Mouse (Mus musculus) embryo, embryonic 10 days (tissue): ENCODE measurements around the gene Ctnnd2.

Experiments used
- DNase-seq: peaks from one replicate; pipeline ENCODE4 v3.0.0-alpha.2; 2015; ENCODE audit warnings: low spot score

Gene Ctnnd2

DNA sequence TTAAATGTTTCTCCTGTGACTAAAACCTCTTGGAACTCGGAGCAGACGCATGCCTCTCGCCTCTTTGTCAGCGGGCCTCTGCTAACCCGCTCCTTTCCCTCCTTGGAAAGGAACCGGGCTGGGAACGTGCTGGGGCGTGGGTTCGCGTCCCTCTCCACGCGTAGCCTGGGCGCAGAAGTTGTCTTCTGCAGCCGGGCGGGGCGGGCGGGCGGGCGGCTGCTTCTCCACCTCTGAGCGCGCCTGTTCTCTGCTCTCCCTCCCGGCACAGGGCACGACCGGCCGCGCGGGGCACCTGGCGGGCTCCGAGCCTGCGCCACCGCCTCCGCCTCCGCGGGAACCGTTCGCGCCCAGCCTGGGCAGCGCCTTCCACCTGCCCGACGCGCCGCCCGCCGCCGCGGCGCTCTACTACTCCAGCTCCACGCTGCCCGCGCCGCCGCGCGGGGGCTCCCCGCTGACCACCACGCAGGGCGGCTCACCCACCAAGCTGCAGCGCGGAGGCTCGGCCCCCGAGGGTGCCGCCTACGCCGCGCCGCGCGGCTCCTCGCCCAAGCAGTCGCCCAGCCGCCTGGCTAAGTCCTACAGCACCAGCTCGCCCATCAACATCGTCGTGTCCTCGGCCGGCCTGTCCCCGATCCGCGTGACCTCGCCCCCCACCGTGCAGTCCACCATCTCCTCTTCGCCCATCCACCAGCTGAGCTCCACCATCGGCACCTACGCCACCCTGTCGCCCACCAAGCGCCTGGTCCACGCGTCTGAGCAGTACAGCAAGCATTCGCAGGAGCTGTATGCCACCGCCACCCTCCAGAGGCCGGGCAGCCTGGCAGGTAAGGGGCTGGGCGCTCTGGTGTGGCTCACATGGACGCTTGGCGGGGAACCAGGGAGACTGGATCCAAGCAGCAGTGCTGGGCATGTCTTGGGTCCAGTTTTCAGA lies 474.4 kb downstream of the Ctnnd2 start:
- peak; percentile 33 for DNase-seq

DNA sequence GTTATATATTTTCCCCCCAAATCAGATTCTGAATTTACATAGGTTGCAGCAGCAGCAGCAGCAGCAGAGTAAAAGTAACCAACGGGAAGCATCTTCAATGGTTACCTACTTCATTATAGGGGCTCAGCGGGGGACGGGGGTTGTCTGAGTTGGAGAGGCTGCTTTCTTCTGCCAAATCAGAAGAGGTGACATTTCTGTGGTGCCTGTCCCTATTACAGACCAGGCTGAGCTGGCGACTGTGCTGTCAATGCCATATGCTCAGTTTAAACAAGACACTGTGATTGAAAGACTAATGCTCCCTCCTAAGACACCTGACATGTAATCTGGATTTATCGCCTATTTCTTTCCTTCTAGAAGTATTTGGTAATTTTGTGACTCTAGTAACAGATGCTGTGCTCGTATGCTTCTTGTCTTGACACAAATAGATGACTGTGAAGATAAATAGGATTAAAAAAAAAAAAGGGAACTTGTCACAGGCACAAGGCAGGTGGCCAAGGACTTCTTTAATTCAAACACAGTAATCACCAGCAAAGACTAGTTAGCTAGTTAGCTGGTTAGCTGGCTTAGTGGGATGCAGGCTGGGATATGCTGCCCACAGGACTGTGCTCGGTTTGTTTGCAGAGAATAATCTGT lies 475.4 kb downstream of the Ctnnd2 start:
- no peak for DNase-seq

DNA sequence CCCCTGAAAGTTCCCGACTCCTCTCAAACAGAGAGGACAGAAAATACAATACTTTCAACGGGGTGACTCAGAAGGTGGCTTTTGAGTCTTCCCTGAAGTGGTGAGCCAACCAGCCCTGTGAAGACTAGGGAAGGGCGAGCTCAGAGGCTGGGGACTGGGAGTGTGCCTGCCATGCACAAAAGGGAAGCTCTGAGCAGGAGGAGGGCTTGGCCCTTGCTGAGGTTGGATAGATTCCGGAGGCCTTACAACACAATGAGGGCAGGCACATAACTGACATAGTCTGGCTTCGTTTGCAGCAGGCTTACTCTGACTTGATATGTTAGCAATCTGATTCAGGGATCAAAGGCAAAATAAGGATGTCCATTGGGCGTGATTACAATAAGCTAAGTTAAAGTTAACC lies 477.6 kb downstream of the Ctnnd2 start:
- no peak for DNase-seq

DNA sequence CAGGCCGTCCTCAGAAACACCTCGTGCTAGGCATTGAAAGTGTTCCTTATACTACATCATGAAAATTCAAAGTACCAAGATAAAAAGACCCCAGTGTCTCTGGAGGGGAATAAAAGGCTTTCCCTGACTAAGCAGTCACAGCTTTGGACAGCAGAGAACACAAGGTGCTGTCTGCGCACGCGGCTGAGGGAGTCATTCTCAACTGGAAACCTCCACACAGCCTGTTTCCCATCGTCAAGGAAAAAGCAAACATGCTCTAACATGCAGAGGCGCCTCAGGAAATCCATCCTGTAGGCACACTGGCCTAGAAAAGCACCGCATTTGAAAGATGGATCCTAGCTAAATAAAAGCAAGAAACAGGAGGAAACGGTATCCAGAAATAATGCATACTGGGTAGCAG lies 483.0 kb downstream of the Ctnnd2 start:
- DNase-seq: no peak

DNA sequence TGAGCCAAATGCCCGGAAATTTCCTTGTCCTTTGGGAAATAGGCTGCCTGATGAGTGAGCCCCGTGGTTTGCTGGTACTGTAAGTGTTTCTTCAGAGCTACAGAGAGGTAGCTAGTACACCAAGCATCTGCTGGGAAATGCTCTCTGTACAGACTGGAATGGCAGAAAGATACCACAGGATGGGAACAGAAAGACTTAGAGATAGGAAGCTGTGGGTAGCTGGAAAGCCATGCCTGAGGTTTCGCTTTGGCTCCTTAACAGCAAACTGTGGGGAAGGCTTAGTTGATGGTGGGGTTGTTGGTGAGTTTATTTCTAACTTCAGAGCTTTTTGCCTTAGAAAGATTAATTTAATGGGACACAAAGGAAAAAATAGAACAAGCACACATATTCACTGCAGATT lies 485.2 kb downstream of the Ctnnd2 start:
- no peak for DNase-seq

DNA sequence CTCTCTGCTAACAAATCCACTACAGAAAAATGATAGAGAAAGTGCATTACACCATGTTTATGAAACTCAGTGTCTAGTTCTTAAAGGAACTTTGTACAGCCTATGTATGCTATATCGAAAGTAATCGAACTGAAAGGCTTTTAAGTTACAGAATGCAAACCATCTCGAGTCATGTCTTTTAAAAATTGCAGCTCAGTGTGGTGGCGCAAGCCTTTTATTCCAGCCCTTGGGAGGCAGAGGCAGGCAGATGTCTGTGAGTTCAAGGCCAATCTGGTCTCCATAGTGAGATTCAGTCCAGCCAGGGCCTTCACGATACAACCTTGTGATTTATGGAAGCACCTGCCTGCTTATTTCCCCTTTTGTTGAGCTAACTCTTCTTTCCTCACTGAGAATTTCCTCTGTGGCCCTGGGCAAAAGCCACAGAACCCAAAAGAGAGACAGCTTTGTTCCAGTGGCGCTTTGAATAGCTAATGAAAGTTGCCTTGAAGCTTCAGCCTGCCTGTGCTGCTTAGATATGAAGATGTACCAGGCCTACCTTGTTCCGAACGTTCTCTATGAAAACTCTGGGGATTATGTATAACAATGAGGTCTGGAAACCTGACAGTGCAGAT lies 488.3 kb downstream of the Ctnnd2 start:
- DNase-seq: no peak

DNA sequence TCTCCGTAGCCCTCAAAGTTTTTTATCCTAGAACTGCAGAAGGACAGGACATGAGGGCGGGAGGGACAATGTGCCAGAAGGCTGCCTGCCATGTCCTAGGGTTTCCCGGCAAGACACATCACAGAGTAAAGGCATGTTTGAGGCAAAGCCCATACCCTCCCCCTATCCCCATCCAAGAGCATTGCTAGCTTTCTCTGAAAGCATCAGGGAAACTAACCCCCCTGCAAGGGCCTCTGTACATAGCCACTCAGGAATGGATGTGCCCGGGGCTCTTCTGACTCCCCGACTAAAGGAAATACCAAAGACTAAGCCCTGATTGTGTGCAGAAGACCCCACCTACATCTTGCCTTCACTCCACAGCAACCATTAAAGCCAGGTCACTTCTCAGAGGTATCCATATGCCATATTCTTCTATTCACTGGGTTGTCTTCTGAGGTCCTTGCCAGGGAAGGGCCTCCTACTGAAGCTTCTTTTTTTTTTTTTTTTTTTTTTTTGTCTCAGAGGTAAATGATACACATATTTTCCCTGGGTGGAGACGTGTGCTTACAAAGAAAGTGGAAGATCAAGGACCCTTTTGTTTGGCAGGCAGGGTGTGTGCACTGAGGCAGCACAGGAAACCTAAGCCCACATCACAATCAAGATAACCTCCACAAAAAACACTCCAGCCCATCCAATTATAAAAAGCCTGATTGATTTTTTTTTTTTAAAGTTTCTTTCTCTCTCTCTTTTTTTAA lies 489.5 kb downstream of the Ctnnd2 start:
- no peak for DNase-seq

DNA sequence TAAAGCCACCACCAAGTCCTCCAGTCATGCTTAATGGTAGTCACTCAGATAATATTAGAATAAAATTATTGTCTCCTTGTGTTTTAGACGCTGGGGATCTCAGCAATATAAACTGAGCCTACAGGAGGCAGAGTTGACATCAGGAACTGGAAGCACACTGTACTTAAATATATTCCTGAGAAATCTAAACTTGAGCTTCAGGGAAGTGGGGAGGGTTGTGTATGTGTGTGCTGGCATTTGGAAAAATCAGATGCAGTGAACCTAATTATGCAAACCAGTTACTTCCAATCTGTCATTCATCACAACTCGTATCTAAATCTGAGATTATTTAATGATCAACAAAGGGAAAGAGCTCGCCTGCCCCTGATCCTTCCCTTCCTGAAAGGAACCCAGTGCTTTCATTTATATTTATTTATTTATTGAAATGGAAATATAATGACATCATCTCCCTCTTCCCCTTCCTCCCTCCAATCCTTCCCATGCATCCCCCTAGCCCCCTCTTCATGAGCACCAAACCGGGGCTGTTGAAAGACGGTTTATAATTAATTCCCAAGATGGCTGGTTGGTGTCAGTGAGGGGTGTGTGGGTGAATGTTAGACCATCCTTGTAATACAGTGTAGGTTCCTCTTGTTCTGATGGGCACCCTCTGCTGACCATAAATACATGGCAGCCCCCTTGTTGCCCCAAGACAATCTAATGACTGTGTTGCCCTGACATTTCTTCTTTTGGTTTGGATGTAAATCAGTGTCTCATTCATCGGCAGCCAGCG lies 495.6 kb downstream of the Ctnnd2 start:
- DNase-seq: no peak

DNA sequence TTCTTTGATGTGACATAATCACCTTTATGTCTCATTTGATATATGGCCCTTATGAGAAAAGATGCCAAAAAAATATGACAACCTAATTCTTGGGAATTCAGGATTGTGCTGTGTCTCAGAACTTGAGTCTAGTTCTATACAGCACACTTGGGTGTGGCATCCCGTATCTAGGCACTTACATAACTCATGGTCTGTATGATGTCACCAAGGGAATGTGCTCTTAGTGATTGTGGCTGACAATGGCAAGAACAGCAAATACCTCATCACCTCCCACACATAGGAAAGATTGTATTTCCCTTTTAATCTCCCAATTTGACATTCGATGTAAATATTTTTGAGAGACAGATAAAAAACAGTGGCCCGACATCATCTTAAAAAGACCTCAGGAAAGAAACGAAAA lies 509.5 kb downstream of the Ctnnd2 start:
- DNase-seq: no peak

DNA sequence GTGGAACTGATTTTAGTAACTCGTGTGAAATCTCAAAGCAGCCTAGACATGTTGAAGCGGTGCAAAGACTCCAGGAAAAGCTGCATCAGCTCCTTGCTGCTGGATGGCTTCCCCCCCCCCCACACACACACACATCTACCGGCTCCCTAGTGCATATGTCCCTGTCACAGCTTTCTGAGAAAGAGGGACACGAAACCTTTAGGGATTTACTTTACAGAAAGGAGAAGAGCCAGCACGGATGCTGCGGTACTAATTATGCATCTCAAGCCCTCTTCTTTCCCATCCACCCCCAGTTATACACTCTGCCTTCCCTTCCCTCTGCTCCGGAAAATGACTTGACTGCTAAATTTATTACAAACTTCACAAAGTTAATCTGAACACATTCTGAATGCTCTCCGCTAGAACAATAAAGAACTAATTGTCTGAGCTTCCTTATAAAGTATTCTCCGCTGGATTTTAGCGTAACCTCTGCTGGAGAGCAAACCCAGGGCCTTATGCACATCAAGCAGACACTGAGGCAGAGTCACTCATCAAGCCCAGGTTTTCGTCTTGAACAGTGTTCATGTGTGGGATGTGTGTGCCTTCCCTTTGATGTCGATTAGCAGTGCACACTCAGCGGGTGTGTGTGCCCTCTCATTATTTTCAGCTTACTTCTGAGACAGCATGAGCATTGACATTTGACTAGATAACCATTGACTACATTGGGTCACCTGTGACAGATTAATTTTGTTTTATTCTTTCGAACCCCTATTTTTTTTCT lies 510.1 kb downstream of the Ctnnd2 start:
- DNase-seq: no peak

DNA sequence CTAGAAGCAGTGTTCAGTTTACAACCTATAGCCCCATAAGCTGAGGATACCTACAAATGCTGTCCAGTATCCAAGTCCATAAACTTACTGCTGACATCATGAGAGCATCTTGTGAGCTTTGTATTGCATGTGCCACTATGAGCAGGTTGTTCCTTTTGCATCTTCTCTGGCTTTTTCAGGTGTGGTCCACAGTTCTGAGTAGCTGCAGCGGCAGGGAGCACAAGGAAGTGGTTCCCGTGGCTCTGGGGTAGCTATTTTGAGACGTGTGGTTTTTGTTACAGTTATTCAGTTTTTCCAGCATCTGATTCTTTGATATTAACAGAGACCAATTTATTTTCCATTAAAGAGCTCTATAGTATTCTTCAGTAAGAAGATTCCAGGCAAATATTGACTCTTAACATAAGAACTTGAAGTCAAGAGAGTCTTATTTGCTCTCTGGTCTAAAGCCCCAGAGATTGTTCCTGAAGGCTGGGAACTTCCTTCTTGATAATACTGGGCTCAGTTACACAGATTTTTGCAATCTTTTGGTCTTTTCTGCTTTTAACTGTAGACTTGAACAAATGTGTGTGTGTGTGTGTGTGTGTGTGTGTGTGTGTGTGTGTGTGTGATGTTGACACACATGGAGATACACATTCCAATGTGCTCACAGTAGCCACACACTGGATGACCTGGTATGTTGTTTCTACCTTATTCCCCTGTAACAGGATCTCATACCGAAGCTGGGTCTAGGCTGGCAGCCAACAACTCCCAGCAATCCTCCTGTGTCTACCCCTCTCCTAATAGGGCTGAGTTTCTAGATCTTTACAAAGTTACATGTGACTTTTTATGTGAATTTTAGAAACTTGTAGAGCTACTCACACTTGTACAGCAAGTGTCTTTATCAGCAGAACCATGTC lies 514.1 kb downstream of the Ctnnd2 start:
- no peak for DNase-seq

DNA sequence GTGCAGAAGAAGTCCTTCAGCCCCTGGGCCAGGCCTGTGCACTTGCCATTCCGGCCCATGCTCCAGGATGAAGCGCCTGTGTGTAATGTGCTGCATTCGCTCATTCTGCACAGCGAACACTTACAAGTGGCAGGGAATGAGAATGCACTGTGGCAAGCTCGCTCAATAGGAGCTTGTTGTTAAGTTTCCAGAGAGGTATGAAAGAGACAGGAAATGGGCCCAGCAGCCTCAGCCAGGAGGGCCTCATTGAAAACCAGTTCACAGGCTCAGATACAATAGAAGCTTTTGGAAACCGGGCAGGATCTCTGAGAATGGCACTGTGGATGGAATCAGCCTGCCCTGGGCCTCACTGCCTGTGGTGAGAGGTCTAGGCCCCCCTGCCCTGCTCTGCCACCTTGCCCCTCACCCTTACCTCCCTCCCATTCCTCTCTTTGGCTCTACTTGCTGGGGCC lies 521.4 kb downstream of the Ctnnd2 start:
- peak; percentile 16 for DNase-seq

DNA sequence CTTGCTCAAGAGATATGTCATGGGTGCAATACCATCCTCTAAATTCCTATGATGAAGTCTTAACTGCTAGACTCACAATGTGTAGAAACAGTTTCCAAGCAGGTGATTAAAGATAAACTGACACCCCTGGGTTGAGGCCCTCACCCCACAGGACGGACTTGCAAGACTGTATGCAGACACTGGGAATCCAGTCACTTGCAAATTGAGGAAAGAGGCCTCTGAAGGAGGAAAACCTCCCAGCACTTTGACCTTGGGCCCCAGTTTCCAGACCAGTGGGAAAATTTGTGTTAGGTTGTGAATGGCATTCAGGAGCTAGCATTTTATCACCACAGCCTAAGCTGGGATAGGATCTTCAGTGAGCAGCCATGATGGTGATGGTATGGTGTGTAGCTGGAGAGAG lies 521.9 kb downstream of the Ctnnd2 start:
- DNase-seq: no peak

DNA sequence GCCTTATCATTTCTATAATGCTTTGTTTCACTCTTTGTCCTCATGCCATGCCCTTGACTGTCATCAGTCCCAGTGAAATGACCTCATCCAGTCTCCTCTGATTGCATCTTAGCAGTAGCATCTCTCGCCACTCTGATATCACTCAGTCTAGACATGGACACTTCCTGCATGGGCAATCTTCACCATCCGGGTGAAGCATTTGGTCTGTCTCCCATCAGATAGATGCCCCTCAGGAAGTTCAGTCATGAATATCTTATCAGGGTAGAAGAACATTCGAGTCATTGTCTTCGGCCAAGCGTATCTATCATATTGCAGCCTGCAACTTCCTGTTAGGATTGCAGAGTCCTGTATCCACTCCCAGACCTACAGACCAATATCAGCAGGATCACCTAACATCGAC lies 523.5 kb downstream of the Ctnnd2 start:
- DNase-seq: no peak

DNA sequence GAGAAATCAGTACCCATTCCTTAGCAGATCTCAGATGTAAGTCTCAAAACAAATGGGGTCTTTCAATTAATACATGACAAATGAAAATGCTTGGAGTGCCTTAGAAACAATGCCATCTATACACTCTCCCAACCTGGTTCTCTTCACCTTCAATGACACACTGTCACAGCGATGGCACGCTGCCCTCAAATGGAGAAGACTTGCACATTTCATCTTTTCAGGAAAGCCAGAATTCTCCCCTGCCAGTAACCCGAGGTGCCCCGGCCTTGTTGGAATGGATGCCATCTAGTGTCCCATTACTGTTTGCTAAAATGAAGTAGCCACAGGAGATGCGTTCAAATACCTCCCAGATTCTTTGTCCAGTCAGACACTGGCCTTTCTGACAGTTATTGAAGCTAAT lies 525.0 kb downstream of the Ctnnd2 start:
- DNase-seq: no peak

DNA sequence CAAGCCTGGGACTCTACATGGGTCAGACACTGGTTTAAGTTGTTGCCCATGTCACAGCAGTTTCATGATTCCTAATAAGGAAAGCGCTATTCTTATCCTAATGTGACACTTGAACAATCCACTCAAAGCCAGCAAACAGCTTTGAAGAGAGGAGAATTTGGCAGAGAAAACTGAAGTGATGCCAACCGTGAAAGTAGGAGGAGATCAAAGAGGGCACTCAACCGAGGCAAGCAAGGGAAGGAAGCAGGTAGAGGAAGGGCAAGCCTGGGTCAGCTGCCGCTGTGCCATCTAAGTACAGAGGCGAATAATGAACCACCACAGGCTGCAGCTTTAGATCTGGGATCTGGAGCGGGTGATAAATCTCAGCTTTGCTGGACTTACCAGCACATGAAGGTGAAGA lies 528.4 kb downstream of the Ctnnd2 start:
- no peak for DNase-seq

DNA sequence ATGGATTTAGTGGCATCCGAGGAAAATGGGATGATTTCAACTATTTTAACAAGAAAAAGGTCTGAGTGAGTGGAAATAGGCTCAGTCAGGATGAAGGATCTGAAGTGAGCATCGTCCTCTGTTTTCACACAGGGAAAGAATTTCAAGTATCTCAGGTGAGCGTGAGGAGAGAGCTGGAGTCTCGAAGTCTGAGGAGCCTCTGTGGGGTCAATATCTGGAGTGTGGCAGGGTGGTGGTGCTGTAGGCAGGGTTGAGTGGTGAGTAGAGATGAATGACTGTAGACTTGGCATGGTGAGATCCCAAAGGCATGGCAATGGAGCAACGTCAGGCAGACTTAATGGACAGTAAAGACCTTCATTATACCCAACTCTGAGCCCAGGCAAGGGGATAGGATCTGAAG lies 529.2 kb downstream of the Ctnnd2 start:
- no peak for DNase-seq

DNA sequence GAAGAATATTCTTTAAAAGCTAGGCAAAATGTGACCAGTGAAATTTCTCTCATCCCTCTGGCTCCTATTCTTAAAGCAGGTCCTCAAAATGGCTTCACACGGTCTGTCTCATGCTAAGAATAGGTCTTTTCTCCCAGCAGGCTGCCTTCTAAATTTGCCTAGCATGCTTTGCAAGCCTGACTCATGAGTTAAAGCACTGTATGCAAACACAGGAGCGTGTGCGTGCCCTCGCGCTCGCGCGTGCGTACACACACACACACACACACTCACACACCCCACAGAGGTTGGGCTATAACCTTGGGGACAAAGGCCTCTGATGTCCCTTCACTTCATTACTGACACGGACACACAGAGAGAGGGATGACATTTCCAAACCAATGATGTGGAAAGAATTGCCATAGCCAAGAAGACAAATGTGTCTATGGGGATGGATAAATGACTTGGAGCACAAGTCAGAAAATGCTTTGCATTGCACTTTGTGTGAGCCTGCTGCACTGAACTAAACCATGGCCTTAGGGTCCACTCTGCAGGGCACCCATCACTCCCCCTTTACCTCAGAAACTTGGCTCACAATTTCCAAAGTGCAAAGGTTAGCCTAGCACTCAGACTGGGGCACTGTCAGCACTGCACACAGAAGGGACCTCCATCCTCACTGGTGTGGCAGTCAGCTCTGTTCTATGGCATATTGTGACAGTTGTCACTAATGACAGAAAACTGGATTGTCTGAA lies 536.8 kb downstream of the Ctnnd2 start:
- DNase-seq: peak; percentile 5

DNA sequence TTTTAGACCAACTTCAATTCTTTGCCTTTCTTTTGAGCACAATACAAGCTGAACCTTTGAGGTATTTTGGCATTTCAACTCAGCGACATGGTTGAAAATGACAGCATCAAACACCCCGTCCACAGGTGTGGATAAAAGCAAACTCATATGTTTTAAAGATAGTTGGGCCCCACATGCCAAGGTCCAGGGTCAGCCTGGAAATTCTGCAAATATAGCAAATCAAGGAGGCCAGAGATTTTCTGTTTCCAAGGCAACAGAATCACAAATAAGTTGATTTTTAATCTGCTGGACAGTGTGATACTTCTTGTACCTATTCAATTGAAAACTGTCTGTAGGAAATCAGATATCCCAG lies 537.3 kb downstream of the Ctnnd2 start:
- DNase-seq: no peak
